Mouse (Mus musculus) liver, postnatal 0 days (tissue): ENCODE data around the gene Tbc1d22b. TPM values are rescaled to one million over a fixed set of nuclear protein-coding genes. Genes with fewer than 3 reads are reported as not detected.

ENCODE experiments used
- ATAC-seq: fragments of 200-750 bp; cut with Nextera tagmentation; 2 replicates; pipeline ENCODE4 v1.8.0; 2017; ENCODE audit warnings: mild to moderate bottlenecking, moderate library complexity
- DNase-seq: peaks from one replicate; pipeline ENCODE4 v3.0.0-alpha.2; 2016
- H3K27ac ChIP-seq: fragments of 300-500 bp; sonication (generic); 2 replicates; pipeline ENCODE4 v1.5.1; 2014; ENCODE audit warnings: antibody characterized with exemption, moderate library complexity, mild to moderate bottlenecking, low read depth
- H3K27me3 ChIP-seq: fragments of 300-500 bp; sonication (generic); 2 replicates; pipeline ENCODE4 v1.6.1; 2014; ENCODE audit warnings: low read length, control low read depth, mixed read lengths; ENCODE audit not compliant: insufficient read depth
- H3K36me3 ChIP-seq: fragments of 300-500 bp; sonication (generic); replicated peaks from 2 replicates; pipeline ENCODE4 v1.6.1; 2014; ENCODE audit warnings: mild to moderate bottlenecking, control low read depth, low read length, moderate library complexity, mixed read lengths; ENCODE audit not compliant: insufficient read depth
- H3K4me1 ChIP-seq: fragments of 300-500 bp; sonication (generic); 2 replicates; pipeline ENCODE4 v1.6.1; 2014; ENCODE audit warnings: antibody characterized with exemption, mild to moderate bottlenecking, control low read depth; ENCODE audit not compliant: insufficient read depth
- H3K4me2 ChIP-seq: fragments of 300-500 bp; sonication (generic); 2 replicates; pipeline ENCODE4 v1.6.1; 2014; ENCODE audit warnings: low read depth, mild to moderate bottlenecking, low read length, moderate library complexity, mixed read lengths
- H3K4me3 ChIP-seq: fragments of 300-500 bp; sonication (generic); 2 replicates; pipeline ENCODE4 v1.5.1; 2014; ENCODE audit warnings: low read depth, low read length
- H3K9ac ChIP-seq: fragments of 300-500 bp; sonication (generic); replicated peaks from 2 replicates; pipeline ENCODE4 v1.6.1; 2014; ENCODE audit warnings: mild to moderate bottlenecking, moderate library complexity
- H3K9me3 ChIP-seq: fragments of 300-500 bp; sonication (generic); 2 replicates; pipeline ENCODE4 v1.6.1; 2016; ENCODE audit warnings: mild to moderate bottlenecking, control low read depth, low read length, mixed read lengths
- CTCF ChIP-seq: sonication (generic); IDR thresholded peaks from 2 replicates; pipeline ENCODE4 v1.5.1; 2016; ENCODE audit warnings: antibody characterized with exemption, low read depth
- EP300 ChIP-seq: IDR thresholded peaks from 2 replicates; pipeline ENCODE4 v1.6.1; 2016; ENCODE audit warnings: antibody characterized with exemption, low read depth, mild to moderate bottlenecking
- WGBS: fragments of 180-500 bp; shearing (Covaris S2); extraction: QIAGEN DNeasy Blood & Tissue Kit; methylation state at CpG from one replicate; pipeline ENCODE4 v1.1.7; 2014; ENCODE audit not compliant: insufficient replicate concordance; 5-methylcytosine and 5-hydroxymethylcytosine counted together
- microRNA-seq: library from miRNA; unstranded; fragments of <30 nt; microRNA quantifications from one replicate; pipeline ENCODE4, GENCODE M21; 2016
- polyA plus RNA-seq: library from polyadenylated mRNA; unstranded; fragments of >200 nt; fragmentation: Nextera tagmentation; extraction: Ambion mirVana; gene quantifications from 2 replicates; pipeline ENCODE4 v1.2.1, GENCODE M21; 2015

The Tbc1d22b gene
- polyA plus RNA-seq, 1 experiment from 2014 or later: 1.9 TPM

GRCm38 (mm10) chr17:29642219-29642618 is 92.6 kb downstream of the Tbc1d22b start:
- no peak for ATAC-seq
- Histone ChIP-seq H3K27ac (no peak overlapping the region), H3K4me3 (no peak overlapping the region), H3K9ac (no peak overlapping the region), H3K36me3 (peaks cover 42% of the 10 kb centered on the region), H3K27me3 (no peaks in the 10 kb centered on the region), H3K4me2 (no peak overlapping the region), H3K9me3 (no peaks in the 10 kb centered on the region), H3K4me1 (peaks cover 8% of the 10 kb centered on the region)
- DNase-seq: no peak
- WGBS: 87% methylated on average over 3 of the region's 3 CpGs
- TF ChIP-seq EP300 (no peak), CTCF (no peak)

Small RNA genes lying within 50 kb of the gene (microRNA-seq; reads per million reads assigned to microRNA genes)
- not detected for gene Mir7667

Other genes starting within 250 kb of the Tbc1d22b start
- 2.1 and 2.2 TPM in 2 replicates for gene Pi16, start 232.1 kb upstream of the Tbc1d22b start, polyA plus RNA-seq
- 49.0 and 57.5 TPM in 2 replicates for gene Mtch1, start 201.9 kb upstream of the Tbc1d22b start, polyA plus RNA-seq
- gene Fgd2, start 188.9 kb upstream of the Tbc1d22b start, polyA plus RNA-seq: 6.3 and 8.9 TPM in 2 replicates
- gene Pim1, start 59.0 kb upstream of the Tbc1d22b start, polyA plus RNA-seq: 35.6 and 57.1 TPM in 2 replicates
- not detected in 2 replicates for gene Gm17657, start 147 bp upstream of the Tbc1d22b start, polyA plus RNA-seq
- not detected in 2 replicates for gene Tmem217, start 2.6 kb downstream of the Tbc1d22b start, polyA plus RNA-seq
- 20.9 and 22.3 TPM in 2 replicates for gene Rnf8, start 65.0 kb downstream of the Tbc1d22b start, polyA plus RNA-seq
- gene Gm28043, start 65.1 kb downstream of the Tbc1d22b start, polyA plus RNA-seq: 0.49 and 0.69 TPM in 2 replicates
- gene Cmtr1, start 110.8 kb downstream of the Tbc1d22b start, polyA plus RNA-seq: 52.8 and 57.2 TPM in 2 replicates
- 4.2 and 4.6 TPM in 2 replicates for gene Ccdc167, start 167.3 kb downstream of the Tbc1d22b start, polyA plus RNA-seq